1 mouse cellular context compared by ENCODE assay signal in the genomic region with DNA sequence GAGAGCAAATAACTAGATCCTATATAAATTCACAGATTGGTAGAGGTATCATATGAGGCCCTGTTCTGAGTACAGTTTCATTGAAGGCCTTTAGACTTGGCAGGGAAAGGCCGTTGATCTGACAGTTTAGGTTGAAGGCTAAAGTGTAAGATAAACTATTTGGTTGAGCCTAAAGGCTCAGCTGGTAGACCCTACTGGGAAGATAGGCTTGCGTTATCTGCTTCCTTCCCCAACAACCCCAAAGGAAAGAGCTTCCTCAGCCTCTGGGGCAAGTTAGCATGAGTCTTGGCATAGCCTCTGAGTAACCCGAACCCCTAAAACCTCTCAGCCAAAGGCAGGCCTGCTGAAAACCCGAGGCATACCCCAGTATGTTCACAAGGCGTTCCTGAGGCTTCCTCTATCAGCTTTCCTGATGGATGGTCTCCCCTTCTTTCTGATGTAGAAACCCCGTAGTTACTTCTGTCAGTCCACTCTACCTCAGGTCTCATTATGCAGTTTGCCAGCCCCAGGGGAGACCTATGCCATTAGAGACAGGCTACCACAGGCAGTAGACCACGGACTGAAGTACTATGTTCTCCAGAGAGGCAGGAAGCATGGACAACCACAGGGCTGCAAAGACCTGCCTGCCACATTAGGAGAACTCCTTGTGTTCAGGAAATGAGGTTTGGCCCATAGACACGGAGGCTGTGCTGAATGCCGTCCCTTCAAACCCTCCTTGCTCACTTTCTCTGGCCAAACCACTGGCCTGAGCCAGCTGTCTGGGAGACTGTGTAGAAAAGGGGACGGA.
TF ChIP-seq lines count a peak whose summit lies in the region.

No protein-coding gene starts in this region.

TF ChIP-seq in MEL, 35 proteins besides CTCF, POLR2A, EP300 and RAD21:
- TF ChIP-seq MYB (IDR thresholded peaks at IDR 0.05; ENCODE audit: low read depth, low read length) = peak; percentile 96
- no peak for TF ChIP-seq POLR2AphosphoS5 (IDR thresholded peaks at IDR 0.05; ENCODE audit: borderline replicate concordance, low read depth, low read length)
- no peak for TF ChIP-seq MAZ (IDR thresholded peaks at IDR 0.05; ENCODE audit: low read depth, low read length)
- TF ChIP-seq SIN3A (IDR thresholded peaks at IDR 0.05; ENCODE audit: low read length) = peak; percentile 65
- TF ChIP-seq HCFC1 (IDR thresholded peaks at IDR 0.05; ENCODE audit: low read depth, low read length) = peak; percentile 54; the same call in 1 of the 2 replicates
- TF ChIP-seq BHLHE40 (IDR thresholded peaks at IDR 0.05; ENCODE audit: borderline replicate concordance, low read depth, low read length) = no peak
- TF ChIP-seq GABPA (IDR thresholded peaks at IDR 0.05; ENCODE audit: low read depth, low read length) = no peak
- TF ChIP-seq TCF12 (IDR thresholded peaks at IDR 0.05; ENCODE audit: low read depth, low read length) = peak; percentile 68
- peak; percentile 35; the same call in 1 of the 2 replicates for TF ChIP-seq MEF2A (IDR thresholded peaks at IDR 0.05; ENCODE audit: extremely low read depth, insufficient replicate concordance, low read depth, low read length, poor library complexity, severe bottlenecking)
- no peak for TF ChIP-seq MYC (IDR thresholded peaks at IDR 0.05; ENCODE audit: low read depth, low read length)
- no peak for TF ChIP-seq MAX (IDR thresholded peaks at IDR 0.05; ENCODE audit: low read length)
- TF ChIP-seq TBP (IDR thresholded peaks at IDR 0.05; ENCODE audit: low read depth, low read length) = no peak
- TF ChIP-seq ETS1 (IDR thresholded peaks at IDR 0.05; ENCODE audit: low read depth, low read length) = peak; percentile 92
- TF ChIP-seq GATA1 (IDR thresholded peaks at IDR 0.05; ENCODE audit: low read depth, low read length) = peak; percentile 87
